Mouse (Mus musculus) hindbrain, embryonic 10.5 days (tissue): Measurements from ENCODE around the gene Cycs. TPM values are rescaled to one million over a fixed set of nuclear protein-coding genes. Genes with fewer than 3 reads are reported as not detected.

ENCODE experiments used
- DNase-seq: peaks from one replicate; pipeline ENCODE4 v3.0.0-alpha.2; 2017; ENCODE audit warnings: low spot score
- H3K27ac ChIP-seq: fragments of 300-500 bp; sonication (generic); 2 replicates; pipeline ENCODE4 v1.5.1; 2016; ENCODE audit warnings: mild to moderate bottlenecking, moderate library complexity
- H3K27me3 ChIP-seq: fragments of 300-500 bp; sonication (generic); 2 replicates; pipeline ENCODE4 v1.6.1; 2016; ENCODE audit warnings: mild to moderate bottlenecking; ENCODE audit not compliant: poor library complexity, insufficient read depth, severe bottlenecking
- H3K36me3 ChIP-seq: fragments of 300-500 bp; sonication (generic); 2 replicates; pipeline ENCODE4 v1.6.1; 2016; ENCODE audit warnings: mild to moderate bottlenecking, moderate library complexity
- H3K4me1 ChIP-seq: fragments of 300-500 bp; sonication (generic); replicated peaks from 2 replicates; pipeline ENCODE4 v1.6.1; 2016; ENCODE audit warnings: mild to moderate bottlenecking
- H3K4me3 ChIP-seq: fragments of 300-500 bp; sonication (generic); 2 replicates; pipeline ENCODE4 v1.5.1; 2016; ENCODE audit warnings: mild to moderate bottlenecking, moderate library complexity
- H3K9me3 ChIP-seq: fragments of 300-500 bp; sonication (generic); 2 replicates; pipeline ENCODE4 v1.6.1; 2016; ENCODE audit warnings: mild to moderate bottlenecking, moderate library complexity
- WGBS: fragments of 180-500 bp; shearing (Covaris S2); methylation state at CpG from one replicate; pipeline ENCODE4 v1.1.7; 2016; 5-methylcytosine and 5-hydroxymethylcytosine counted together
- polyA plus RNA-seq: library from polyadenylated mRNA; unstranded; fragments of >200 nt; fragmentation: Nextera tagmentation; extraction: Ambion mirVana; gene quantifications from 2 replicates; pipeline ENCODE4 v1.2.1, GENCODE M21; 2016

The Cycs gene
- polyA plus RNA-seq, 1 experiment from 2014 or later, result 75.5 TPM

DNA sequence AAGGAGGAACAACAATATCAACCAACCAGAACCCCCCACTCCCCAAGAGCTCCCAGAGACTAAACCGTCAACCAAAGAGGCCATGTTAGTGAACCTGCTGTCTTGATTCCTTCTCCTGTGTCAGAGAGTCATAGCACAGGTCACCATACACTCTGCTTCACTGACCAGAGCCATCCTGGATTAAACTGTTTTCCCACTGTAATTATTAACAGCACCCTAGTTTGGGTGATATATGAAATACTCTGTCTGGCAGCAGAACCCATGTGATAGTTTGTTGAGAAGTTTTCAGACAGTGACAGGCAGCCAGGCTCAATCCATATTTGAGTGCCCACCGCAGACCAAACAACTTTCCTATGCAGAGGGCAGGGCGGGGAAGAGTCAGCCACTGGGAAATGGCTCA is 31.0 kb downstream of the Cycs start:
- no peaks in the 10 kb centered on the region for H3K27me3 ChIP-seq
- H3K9me3 ChIP-seq, result no peaks in the 10 kb centered on the region
- no peak overlapping the region for H3K4me3 ChIP-seq
- H3K27ac ChIP-seq, result no peak overlapping the region
- 89% methylated on average over 3 of the region's 3 CpGs for WGBS
- no peak for DNase-seq
- H3K36me3 ChIP-seq, result no peaks in the 10 kb centered on the region
- 0 out of 2 replicates have a peak, but pooled peaks cover 3% of the 10 kb centered on the region for H3K4me1 ChIP-seq

DNA sequence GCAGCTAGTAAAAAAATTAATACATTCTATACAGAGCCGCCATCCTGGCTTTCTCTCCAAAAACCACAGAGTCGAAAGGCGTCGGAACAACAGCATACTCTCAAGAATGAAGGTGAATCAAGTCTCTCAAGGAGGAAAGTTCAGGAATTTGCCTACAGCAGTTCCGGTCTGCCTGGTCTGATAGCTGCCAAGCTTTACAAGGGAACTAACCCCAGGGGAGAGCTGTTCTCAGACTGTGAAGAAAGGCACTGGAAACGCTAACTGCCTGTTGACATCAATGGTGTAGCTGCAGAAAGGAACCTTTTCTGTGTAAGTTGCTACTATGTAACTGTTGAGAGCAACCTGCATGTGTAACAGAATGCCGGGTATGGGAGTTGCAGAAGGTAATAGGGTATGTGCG is 34.4 kb downstream of the Cycs start:
- DNase-seq, result no peak
- 0 out of 2 replicates have a peak, but pooled peaks cover 3% of the 10 kb centered on the region for H3K4me1 ChIP-seq
- WGBS, result 75% methylated on average over 8 of the region's 8 CpGs
- no peak overlapping the region for H3K27ac ChIP-seq
- H3K27me3 ChIP-seq, result no peaks in the 10 kb centered on the region
- H3K9me3 ChIP-seq, result no peaks in the 10 kb centered on the region
- H3K4me3 ChIP-seq, result no peak overlapping the region
- H3K36me3 ChIP-seq, result no peaks in the 10 kb centered on the region

DNA sequence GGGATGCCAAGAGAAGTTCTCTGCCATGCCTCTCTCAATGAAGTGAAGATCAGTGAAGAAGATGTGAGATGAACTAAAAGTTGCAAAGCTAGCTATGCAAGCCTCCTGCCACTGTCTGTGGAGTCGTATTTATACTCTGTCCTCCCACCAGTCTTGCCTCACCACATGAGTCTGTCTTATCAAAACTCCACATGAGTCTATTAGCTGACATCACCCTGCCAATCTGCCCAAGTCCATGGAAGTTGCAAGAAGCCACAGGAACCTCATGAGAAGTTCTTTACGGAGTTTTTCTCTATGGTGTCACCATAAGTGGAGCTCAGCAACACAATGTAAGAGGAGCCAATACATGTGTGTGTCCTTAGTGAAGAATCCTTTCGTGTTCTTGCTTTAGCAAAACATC is 35.3 kb downstream of the Cycs start:
- H3K36me3 ChIP-seq, result no peaks in the 10 kb centered on the region
- H3K4me3 ChIP-seq, result no peak overlapping the region
- H3K27me3 ChIP-seq, result no peaks in the 10 kb centered on the region
- H3K9me3 ChIP-seq, result no peaks in the 10 kb centered on the region
- no peak overlapping the region; the same call in 1 of the 2 replicates for H3K27ac ChIP-seq
- H3K4me1 ChIP-seq, result 0 out of 2 replicates have a peak, but pooled peaks cover 5% of the 10 kb centered on the region
- DNase-seq, result no peak
- WGBS, result 83% methylated on average over 3 of the region's 3 CpGs

DNA sequence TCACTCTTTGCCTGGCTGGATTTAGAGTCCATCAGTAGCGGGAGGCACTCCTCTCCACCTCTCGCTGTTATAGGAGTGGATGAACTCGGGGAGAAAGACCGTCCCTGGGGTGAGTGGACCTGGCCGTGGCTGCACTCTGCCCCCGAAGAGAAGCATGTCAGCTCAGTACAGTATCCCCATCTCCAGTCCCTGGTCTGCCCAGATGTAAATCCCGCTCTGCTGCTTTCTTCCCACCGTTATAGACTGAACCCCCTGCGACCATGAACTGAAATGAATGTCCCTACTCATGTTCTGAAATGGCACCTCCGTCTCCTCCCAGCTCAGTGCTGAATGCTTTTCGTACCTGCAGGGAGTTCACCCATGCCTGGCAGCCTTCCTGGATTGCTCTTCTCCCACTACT is 37.1 kb downstream of the Cycs start:
- Histone ChIP-seq H3K27me3 (no peaks in the 10 kb centered on the region), H3K9me3 (no peaks in the 10 kb centered on the region), H3K36me3 (no peaks in the 10 kb centered on the region), H3K4me1 (0 out of 2 replicates have a peak, but pooled peaks cover 5% of the 10 kb centered on the region), H3K27ac (no peak overlapping the region), H3K4me3 (no peak overlapping the region)
- DNase-seq, result no peak
- WGBS, result 93% methylated on average over 11 of the region's 11 CpGs

DNA sequence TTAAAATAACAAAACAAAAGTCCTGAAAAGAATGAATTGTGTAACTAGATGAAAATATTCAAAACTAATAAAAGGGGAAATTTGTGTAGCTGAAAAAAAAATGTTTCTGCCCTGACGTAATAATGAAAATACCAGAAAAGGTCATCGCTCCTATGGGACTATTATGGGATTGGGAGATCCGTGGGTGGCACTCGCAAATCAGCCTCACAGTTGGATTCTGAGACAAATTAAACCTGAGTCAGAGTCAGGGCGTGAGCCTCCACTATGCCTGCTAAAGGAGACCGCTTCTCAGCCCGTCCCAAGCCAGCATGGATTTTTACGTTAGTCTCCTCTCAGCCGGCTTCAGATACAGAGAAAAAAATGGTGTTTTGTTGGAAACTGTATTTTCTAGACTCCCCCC is 38.9 kb downstream of the Cycs start:
- H3K4me3 ChIP-seq, result no peak overlapping the region
- no peaks in the 10 kb centered on the region for H3K36me3 ChIP-seq
- WGBS, result 73% methylated on average over 9 of the region's 9 CpGs

DNA sequence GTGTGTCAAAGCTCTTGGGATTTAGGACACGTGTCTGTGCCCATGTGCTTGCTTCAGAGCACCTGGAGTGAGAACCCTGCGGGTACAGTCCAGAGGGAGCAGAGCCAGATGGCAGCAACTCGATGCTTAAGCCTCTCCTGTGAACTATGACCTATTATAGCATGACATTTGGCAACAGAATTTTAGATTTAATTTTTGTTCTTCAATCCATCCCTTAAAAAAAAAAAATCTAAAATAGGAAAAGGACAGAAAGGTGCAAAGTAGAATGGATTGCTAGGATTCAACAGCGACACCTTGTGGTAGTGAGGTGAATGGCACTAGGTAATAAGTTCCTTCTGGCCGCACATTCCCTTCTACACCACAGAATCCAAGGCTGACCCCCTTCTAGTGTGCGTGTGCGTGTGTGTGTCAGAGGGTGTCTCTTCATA is 39.7 kb downstream of the Cycs start:
- Histone ChIP-seq H3K4me3 (no peak overlapping the region), H3K36me3 (no peaks in the 10 kb centered on the region)
- 31% methylated on average over 7 of the region's 7 CpGs for WGBS

More for the DNA sequence above, 38.9 kb downstream of the Cycs start:
- 0 out of 2 replicates have a peak, but pooled peaks cover 5% of the 10 kb centered on the region for H3K4me1 ChIP-seq
- no peaks in the 10 kb centered on the region for H3K27me3 ChIP-seq
- no peak for DNase-seq
- no peaks in the 10 kb centered on the region for H3K9me3 ChIP-seq
- H3K27ac ChIP-seq, result no peak overlapping the region

DNA sequence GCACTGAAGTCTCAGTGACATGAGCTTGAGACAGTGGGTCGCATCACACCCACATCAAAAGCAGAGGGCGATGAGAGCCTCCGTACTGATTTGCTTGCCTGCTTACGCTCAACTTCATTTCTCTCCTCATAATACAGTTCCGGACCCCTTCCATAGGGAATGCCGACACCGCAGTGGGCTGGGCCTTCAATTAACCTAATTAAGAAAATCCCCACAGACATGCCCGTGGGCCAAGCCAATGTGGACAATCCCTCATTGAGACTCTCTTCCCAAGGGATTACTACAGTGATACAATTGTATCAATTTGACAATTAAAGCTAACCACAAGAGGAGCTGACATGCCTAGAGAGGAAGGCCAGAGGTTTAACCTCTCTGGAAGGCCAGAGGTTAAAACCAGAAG is 40.5 kb downstream of the Cycs start:
- H3K27ac ChIP-seq, result no peak overlapping the region
- WGBS, result 87% methylated on average over 8 of the region's 8 CpGs
- no peak for DNase-seq
- no peaks in the 10 kb centered on the region for H3K27me3 ChIP-seq
- H3K4me1 ChIP-seq, result 0 out of 2 replicates have a peak, but pooled peaks cover 5% of the 10 kb centered on the region
- H3K4me3 ChIP-seq, result no peak overlapping the region
- H3K36me3 ChIP-seq, result no peaks in the 10 kb centered on the region
- H3K9me3 ChIP-seq, result no peaks in the 10 kb centered on the region

More for the DNA sequence above, 39.7 kb downstream of the Cycs start:
- no peaks in the 10 kb centered on the region for H3K9me3 ChIP-seq
- no peaks in the 10 kb centered on the region for H3K27me3 ChIP-seq
- peak; percentile 51 for DNase-seq
- no peak overlapping the region for H3K27ac ChIP-seq
- 0 out of 2 replicates have a peak, but pooled peaks cover 5% of the 10 kb centered on the region for H3K4me1 ChIP-seq

DNA sequence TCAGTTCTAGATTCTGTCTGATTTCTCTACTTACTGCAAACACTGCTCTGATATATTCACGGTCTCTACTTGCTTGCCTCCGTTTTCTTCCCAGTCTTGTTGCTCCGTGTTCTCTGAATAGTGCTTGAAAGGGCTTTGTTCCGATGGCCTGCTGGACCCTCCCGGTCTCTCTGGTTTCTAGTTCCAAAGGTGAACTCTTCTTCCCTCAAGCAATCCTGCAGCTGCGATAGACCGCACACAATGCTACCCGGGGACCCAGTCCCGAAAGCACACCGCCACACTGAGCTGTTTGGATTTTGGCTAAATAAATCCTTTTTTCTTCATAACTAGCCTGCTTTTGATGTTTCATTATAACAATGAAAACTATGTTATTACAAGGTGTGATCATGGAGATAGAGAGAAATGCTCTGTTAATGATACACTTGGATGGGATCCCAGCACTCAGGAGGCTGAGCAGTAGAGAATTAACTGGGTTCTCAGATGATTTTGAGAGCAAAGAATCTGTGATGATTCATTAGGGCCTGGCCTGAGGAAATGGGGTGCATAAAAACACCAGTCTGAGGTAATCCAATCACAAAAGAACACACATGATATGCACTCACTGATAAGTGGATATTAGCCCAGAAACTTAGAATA is 42.0 kb downstream of the Cycs start:
- 89% methylated on average over 10 of the region's 10 CpGs for WGBS
- Histone ChIP-seq H3K9me3 (no peaks in the 10 kb centered on the region), H3K27me3 (no peaks in the 10 kb centered on the region), H3K4me3 (no peak overlapping the region), H3K4me1 (0 out of 2 replicates have a peak, but pooled peaks cover 5% of the 10 kb centered on the region), H3K36me3 (no peaks in the 10 kb centered on the region), H3K27ac (no peak overlapping the region)
- DNase-seq, result no peak

DNA sequence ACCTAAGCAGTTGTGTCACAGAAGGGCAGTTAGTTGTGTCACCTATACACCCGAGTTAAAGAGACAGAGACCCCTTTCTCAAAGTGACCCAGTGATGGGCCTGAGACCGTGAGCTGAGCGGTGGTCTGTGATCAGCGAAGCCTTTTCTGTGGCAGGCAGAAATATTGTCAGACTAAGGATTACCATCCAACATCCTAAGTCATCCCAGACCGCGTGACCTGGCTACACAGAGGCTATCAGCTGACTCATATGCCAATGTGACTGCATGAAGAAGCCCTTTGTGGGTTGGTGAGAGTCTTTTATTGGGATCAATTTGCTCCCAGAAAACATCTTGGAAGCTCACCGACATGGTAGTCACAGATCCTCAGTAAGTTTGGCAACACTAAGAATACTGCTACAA is 43.6 kb downstream of the Cycs start:
- Histone ChIP-seq H3K27me3 (no peaks in the 10 kb centered on the region), H3K4me3 (no peak overlapping the region), H3K36me3 (no peaks in the 10 kb centered on the region), H3K27ac (no peak overlapping the region), H3K4me1 (0 out of 2 replicates have a peak, but pooled peaks cover 5% of the 10 kb centered on the region), H3K9me3 (no peaks in the 10 kb centered on the region)
- DNase-seq, result no peak
- WGBS, result 95% methylated on average over 7 of the region's 7 CpGs

DNA sequence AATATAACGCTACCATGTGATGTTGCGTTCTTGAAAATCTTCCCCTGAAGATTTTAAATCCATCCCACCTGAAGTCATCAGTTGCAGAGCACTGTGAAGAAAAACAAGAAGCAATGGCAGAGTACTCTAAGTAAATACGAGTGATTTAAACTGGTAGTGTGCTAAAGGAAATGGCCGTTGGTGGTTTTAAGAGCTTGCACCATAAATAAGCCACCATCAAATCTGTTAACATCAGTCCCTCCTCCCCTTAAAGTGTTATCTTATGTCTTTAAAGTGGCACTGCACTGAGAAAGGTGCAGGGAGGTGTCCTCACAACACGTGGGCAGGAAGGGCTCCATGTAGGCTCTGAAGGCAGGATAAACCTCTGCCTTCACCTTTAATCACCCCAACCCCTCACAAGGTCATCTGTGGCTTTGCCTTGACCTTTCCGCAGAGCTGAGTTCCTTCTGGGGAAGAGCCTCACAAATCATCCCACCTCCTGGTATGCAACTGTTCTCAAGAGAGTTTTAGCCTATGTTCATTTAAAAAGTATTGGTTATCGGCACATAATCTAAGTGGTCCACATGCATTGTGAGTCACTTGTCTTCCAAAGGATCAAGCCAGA is 44.7 kb downstream of the Cycs start:
- Histone ChIP-seq H3K27ac (no peak overlapping the region), H3K4me1 (0 out of 2 replicates have a peak, but pooled peaks cover 5% of the 10 kb centered on the region), H3K27me3 (no peaks in the 10 kb centered on the region), H3K9me3 (no peaks in the 10 kb centered on the region), H3K4me3 (no peak overlapping the region), H3K36me3 (no peaks in the 10 kb centered on the region)
- WGBS, result 87% methylated on average over 7 of the region's 7 CpGs
- no peak for DNase-seq

DNA sequence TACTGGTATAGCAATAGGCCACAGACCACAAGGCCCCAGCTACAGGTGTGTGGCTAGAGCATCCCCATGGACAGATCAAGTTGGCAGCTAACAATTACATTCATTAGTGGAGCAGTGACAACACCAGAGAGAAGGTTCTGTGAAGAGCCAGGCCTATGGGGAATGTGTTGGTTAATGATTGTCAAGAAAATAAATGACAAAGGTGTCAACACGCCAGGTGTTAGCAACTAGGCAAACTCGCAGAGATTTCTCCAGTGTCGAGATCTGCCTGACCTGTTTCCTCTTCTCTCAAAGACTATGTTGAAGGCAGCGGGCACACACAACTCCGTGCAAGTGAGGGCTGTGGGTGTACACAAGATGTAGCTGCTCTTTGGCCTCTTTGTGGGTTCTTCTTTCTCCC is 46.2 kb downstream of the Cycs start:
- Histone ChIP-seq H3K9me3 (no peaks in the 10 kb centered on the region), H3K4me3 (no peak overlapping the region), H3K27ac (no peak overlapping the region), H3K27me3 (no peaks in the 10 kb centered on the region), H3K4me1 (no peaks in the 10 kb centered on the region), H3K36me3 (no peaks in the 10 kb centered on the region)
- 89% methylated on average over 5 of the region's 5 CpGs for WGBS
- no peak for DNase-seq

DNA sequence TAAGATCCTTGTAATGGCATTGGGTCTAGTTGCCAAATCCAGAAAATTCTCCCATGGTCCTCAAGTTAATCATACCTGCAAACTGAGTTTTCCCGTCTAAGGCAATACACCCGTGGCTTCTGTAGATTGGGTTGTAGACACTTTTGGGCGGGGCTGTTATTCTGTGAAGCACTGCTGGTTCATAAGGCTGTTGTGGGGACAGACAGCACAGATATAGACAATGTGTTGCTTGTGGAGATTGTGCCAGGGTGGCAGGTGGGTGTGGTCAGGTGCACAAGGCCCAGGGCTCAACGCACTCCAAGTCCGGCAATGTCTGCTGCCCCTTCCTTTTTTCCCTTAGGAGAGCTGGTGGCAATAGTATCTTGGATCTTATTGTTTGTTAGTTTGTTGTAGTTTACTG is 48.0 kb downstream of the Cycs start:
- Histone ChIP-seq H3K27ac (no peak overlapping the region), H3K9me3 (no peaks in the 10 kb centered on the region), H3K36me3 (no peaks in the 10 kb centered on the region), H3K4me1 (no peaks in the 10 kb centered on the region), H3K27me3 (no peaks in the 10 kb centered on the region), H3K4me3 (no peak overlapping the region)
- no peak for DNase-seq
- WGBS, result 98% methylated on average over 5 of the region's 5 CpGs
